Mouse (Mus musculus) kidney, embryonic 14.5 days (tissue): ENCODE results near the gene Rhd. TPM values are rescaled to one million over a fixed set of nuclear protein-coding genes. Genes with fewer than 3 reads are reported as not detected.
"Not testable (repeated sequence)": the region's sequence is repeated elsewhere in the genome, so short reads cannot be mapped to it uniquely, and the experiment has no call there.

Experiments
- ATAC-seq: fragments of 200-750 bp; cut with Nextera tagmentation; 2 replicates; pipeline ENCODE4 v1.8.0; 2017; ENCODE audit warnings: moderate number of reproducible peaks, mild to moderate bottlenecking, moderate TSS enrichment, moderate library complexity; ENCODE audit not compliant: low FRiP score, low TSS enrichment
- H3K27ac ChIP-seq: fragments of 300-500 bp; sonication (generic); 2 replicates; pipeline ENCODE4 v1.5.1; 2014; ENCODE audit warnings: low read depth, mild to moderate bottlenecking, low read length, moderate library complexity, mixed read lengths
- H3K27me3 ChIP-seq: fragments of 300-500 bp; sonication (generic); 2 replicates; pipeline ENCODE4 v1.6.1; 2014; ENCODE audit warnings: mild to moderate bottlenecking, low read length; ENCODE audit not compliant: control insufficient read depth, insufficient read depth
- H3K36me3 ChIP-seq: fragments of 300-500 bp; sonication (generic); 2 replicates; pipeline ENCODE4 v1.6.1; 2014; ENCODE audit warnings: low read length, mixed read lengths; ENCODE audit not compliant: control insufficient read depth, insufficient read depth
- H3K4me1 ChIP-seq: fragments of 300-500 bp; sonication (generic); 2 replicates; pipeline ENCODE4 v1.6.1; 2014; ENCODE audit warnings: low read length, mixed read lengths; ENCODE audit not compliant: control insufficient read depth, insufficient read depth
- H3K4me2 ChIP-seq: fragments of 300-500 bp; sonication (generic); replicated peaks from 2 replicates; pipeline ENCODE4 v1.6.1; 2014; ENCODE audit warnings: low read depth, mild to moderate bottlenecking, low read length
- H3K4me3 ChIP-seq: fragments of 300-500 bp; sonication (generic); 2 replicates; pipeline ENCODE4 v1.5.1; 2014; ENCODE audit warnings: mild to moderate bottlenecking, low read length
- H3K9ac ChIP-seq: fragments of 300-500 bp; sonication (generic); 2 replicates; pipeline ENCODE4 v1.6.1; 2014; ENCODE audit warnings: low read depth, mild to moderate bottlenecking, low read length, moderate library complexity
- H3K9me3 ChIP-seq: fragments of 300-500 bp; sonication (generic); 2 replicates; pipeline ENCODE4 v1.6.1; 2016; ENCODE audit warnings: low read length; ENCODE audit not compliant: control insufficient read depth
- WGBS: fragments of 180-500 bp; shearing (Covaris S2); extraction: QIAGEN DNeasy Blood & Tissue Kit; methylation state at CpG from one replicate; pipeline ENCODE4 v1.1.7; 2014; 5-methylcytosine and 5-hydroxymethylcytosine counted together
- polyA plus RNA-seq: library from polyadenylated mRNA; unstranded; fragments of >200 nt; fragmentation: Nextera tagmentation; extraction: Ambion mirVana; gene quantifications from 2 replicates; pipeline ENCODE4 v1.2.1, GENCODE M21; 2014

The Rhd gene
- polyA plus RNA-seq, 1 experiment from 2014 or later: 1.1 TPM

GRCm38 (mm10) chr4:134903046-134903445 lies 38.7 kb downstream of the Rhd start:
- Histone ChIP-seq H3K36me3 (peaks cover 77% of the 10 kb centered on the region), H3K4me2 (no peak overlapping the region), H3K9me3 (no peaks in the 10 kb centered on the region), H3K4me3 (no peak overlapping the region), H3K27me3 (no peaks in the 10 kb centered on the region), H3K9ac (no peak overlapping the region), H3K4me1 (no peaks in the 10 kb centered on the region), H3K27ac (no peak overlapping the region)
- no peak for ATAC-seq
- 78% methylated on average over 7 of the region's 7 CpGs for WGBS

GRCm38 (mm10) chr4:134911406-134911805 lies 47.1 kb downstream of the Rhd start:
- H3K27me3 ChIP-seq, H3K4me3 ChIP-seq, H3K9ac ChIP-seq, H3K9me3 ChIP-seq, H3K27ac ChIP-seq, H3K4me1 ChIP-seq, H3K4me2 ChIP-seq, ATAC-seq: not testable (repeated sequence)
- WGBS: 98% methylated on average over 6 of the region's 8 CpGs
- peaks cover 37% of the 10 kb centered on the region for H3K36me3 ChIP-seq

- no peaks in the 10 kb centered on the region for H3K9me3 ChIP-seq
- 35% methylated on average over 3 of the region's 3 CpGs for WGBS
- 0 out of 2 replicates have a peak, but pooled peaks cover 4% of the 10 kb centered on the region for H3K4me1 ChIP-seq
- H3K9ac ChIP-seq: peak overlapping the region; percentile 7; the same call in 1 of the 2 replicates
- H3K4me2 ChIP-seq: peak overlapping the region; percentile 72
- H3K27ac ChIP-seq: no peak overlapping the region
- no peak overlapping the region for H3K4me3 ChIP-seq
- ATAC-seq: no peak
- H3K27me3 ChIP-seq: no peaks in the 10 kb centered on the region
- H3K36me3 ChIP-seq: peaks cover 17% of the 10 kb centered on the region
Measured at GRCm38 (mm10) chr4:134913413-134913812, 49.1 kb downstream of the Rhd start.

GRCm38 (mm10) chr4:134914122-134914863 lies 50.0 kb downstream of the Rhd start:
- Histone ChIP-seq H3K4me1 (0 out of 2 replicates have a peak, but pooled peaks cover 4% of the 10 kb centered on the region), H3K4me2 (peak overlapping the region; percentile 72), H3K27me3 (no peaks in the 10 kb centered on the region), H3K9me3 (no peaks in the 10 kb centered on the region), H3K9ac (peak overlapping the region; percentile 83), H3K36me3 (peaks cover 8% of the 10 kb centered on the region), H3K27ac (peak overlapping the region; percentile 81), H3K4me3 (peak overlapping the region; percentile 74)
- peak; percentile 28 for ATAC-seq
- WGBS: 1% methylated on average over 43 of the region's 43 CpGs

GRCm38 (mm10) chr4:134914864-134915209 lies 50.5 kb downstream of the Rhd start, which contains the start of gene Tmem50a:
TSS of gene Tmem50a (minus strand) at chr4:134915024.
- ATAC-seq: peak; percentile 92
- Histone ChIP-seq H3K4me1 (0 out of 2 replicates have a peak, but pooled peaks cover 4% of the 10 kb centered on the region), H3K9me3 (no peaks in the 10 kb centered on the region), H3K27me3 (no peaks in the 10 kb centered on the region), H3K4me3 (peak within 1 kb of the TSS; percentile 74), H3K36me3 (peaks cover 3% of the 10 kb centered on the region; the same call in 1 of the 2 replicates), H3K27ac (peak within 1 kb of the TSS; percentile 81), H3K4me2 (peak within 1 kb of the TSS; percentile 72), H3K9ac (peak within 1 kb of the TSS; percentile 83)
- WGBS: 0% methylated on average over 25 of the region's 25 CpGs

GRCm38 (mm10) chr4:134915223-134916050 lies 51.1 kb downstream of the Rhd start:
- H3K27ac ChIP-seq: no peak overlapping the region; the same call in 1 of the 2 replicates
- peak overlapping the region; percentile 40; the same call in 1 of the 2 replicates for H3K9ac ChIP-seq
- H3K9me3 ChIP-seq: no peaks in the 10 kb centered on the region
- peaks cover 3% of the 10 kb centered on the region; the same call in 1 of the 2 replicates for H3K36me3 ChIP-seq
- H3K4me3 ChIP-seq: peak overlapping the region; percentile 74
- 0 out of 2 replicates have a peak, but pooled peaks cover 4% of the 10 kb centered on the region for H3K4me1 ChIP-seq
- ATAC-seq: peak; percentile 22
- peak overlapping the region; percentile 72 for H3K4me2 ChIP-seq
- H3K27me3 ChIP-seq: no peaks in the 10 kb centered on the region
- 61% methylated on average over 14 of the region's 14 CpGs for WGBS

- 0 out of 2 replicates have a peak, but pooled peaks cover 4% of the 10 kb centered on the region for H3K4me1 ChIP-seq
- H3K27ac ChIP-seq: no peak overlapping the region
- no peak for ATAC-seq
- 0 out of 2 replicates have a peak, but pooled peaks cover 2% of the 10 kb centered on the region for H3K36me3 ChIP-seq
- no peaks in the 10 kb centered on the region for H3K27me3 ChIP-seq
- H3K9me3 ChIP-seq: no peaks in the 10 kb centered on the region
- no peak overlapping the region for H3K9ac ChIP-seq
- H3K4me3 ChIP-seq: no peak overlapping the region
- 87% methylated on average over 3 of the region's 3 CpGs for WGBS
- no peak overlapping the region for H3K4me2 ChIP-seq
Measured at GRCm38 (mm10) chr4:134917194-134917593, 52.9 kb downstream of the Rhd start.

- Histone ChIP-seq H3K9me3 (no peaks in the 10 kb centered on the region), H3K4me3 (no peak overlapping the region), H3K27ac (no peak overlapping the region), H3K4me1 (0 out of 2 replicates have a peak, but pooled peaks cover 4% of the 10 kb centered on the region), H3K4me2 (no peak overlapping the region), H3K9ac (no peak overlapping the region), H3K27me3 (no peaks in the 10 kb centered on the region), H3K36me3 (no peaks in the 10 kb centered on the region)
- 49% methylated on average over 7 of the region's 7 CpGs for WGBS
- no peak for ATAC-seq
Measured at GRCm38 (mm10) chr4:134918381-134918780, 54.0 kb downstream of the Rhd start.
